Mouse (Mus musculus) liver, embryonic 13.5 days (tissue): ENCODE data around the gene Lrrc4. TPM values are rescaled to one million over a fixed set of nuclear protein-coding genes. Genes with fewer than 3 reads are reported as not detected.

Source experiments
- ATAC-seq: fragments of 200-750 bp; cut with Nextera tagmentation; 2 replicates; pipeline ENCODE4 v1.8.0; 2017; ENCODE audit warnings: low read depth, mild to moderate bottlenecking, moderate number of reproducible peaks, moderate library complexity
- DNase-seq: peaks from one replicate; pipeline ENCODE4 v3.0.0; 2022
- H3K27ac ChIP-seq: fragments of 300-500 bp; sonication (generic); 2 replicates; pipeline ENCODE4 v1.5.1; 2015; ENCODE audit warnings: moderate library complexity, mild to moderate bottlenecking, inconsistent platforms
- H3K27me3 ChIP-seq: fragments of 300-500 bp; sonication (generic); 2 replicates; pipeline ENCODE4 v1.6.1; 2015; ENCODE audit warnings: mild to moderate bottlenecking, inconsistent platforms
- H3K36me3 ChIP-seq: fragments of 300-500 bp; sonication (generic); 2 replicates; pipeline ENCODE4 v1.6.1; 2015; ENCODE audit warnings: mild to moderate bottlenecking, inconsistent platforms
- H3K4me1 ChIP-seq: fragments of 300-500 bp; sonication (generic); replicated peaks from 2 replicates; pipeline ENCODE4 v1.6.1; 2015; ENCODE audit warnings: inconsistent platforms
- H3K4me2 ChIP-seq: fragments of 300-500 bp; sonication (generic); 2 replicates; pipeline ENCODE4 v1.6.1; 2015; ENCODE audit warnings: inconsistent platforms, mild to moderate bottlenecking, moderate library complexity
- H3K4me3 ChIP-seq: fragments of 300-500 bp; sonication (generic); replicated peaks from 2 replicates; pipeline ENCODE4 v1.5.1; 2015; ENCODE audit warnings: mild to moderate bottlenecking, inconsistent platforms
- H3K9ac ChIP-seq: fragments of 300-500 bp; sonication (generic); 2 replicates; pipeline ENCODE4 v1.6.1; 2015; ENCODE audit warnings: mild to moderate bottlenecking, inconsistent platforms
- H3K9me3 ChIP-seq: fragments of 300-500 bp; sonication (generic); replicated peaks from 2 replicates; pipeline ENCODE4 v1.6.1; 2016; ENCODE audit warnings: inconsistent platforms
- WGBS: fragments of 180-500 bp; shearing (Covaris S2); methylation state at CpG from one replicate; pipeline ENCODE4 v1.1.7; 2015; ENCODE audit not compliant: insufficient replicate concordance; 5-methylcytosine and 5-hydroxymethylcytosine counted together
- polyA plus RNA-seq: library from polyadenylated mRNA; unstranded; fragments of >200 nt; fragmentation: Nextera tagmentation; extraction: Ambion mirVana; gene quantifications from 2 replicates; pipeline ENCODE4 v1.2.1, GENCODE M21; 2015

Lrrc4 gene
- polyA plus RNA-seq, 1 experiment from 2014 or later: 0.08 TPM

- no peak overlapping the region for H3K4me2 ChIP-seq
- H3K36me3 ChIP-seq: peaks cover 21% of the 10 kb centered on the region; the same call in 1 of the 2 replicates
- no peaks in the 10 kb centered on the region for H3K9me3 ChIP-seq
- ATAC-seq (peak; percentile 36; the same call in 1 of the 2 replicates), DNase-seq (no peak)
- no peaks in the 10 kb centered on the region for H3K27me3 ChIP-seq
- WGBS: 75% methylated on average over 14 of the region's 14 CpGs
- H3K4me3 ChIP-seq: no peak overlapping the region
- H3K4me1 ChIP-seq: peaks cover 13% of the 10 kb centered on the region
- H3K27ac ChIP-seq: no peak overlapping the region
- H3K9ac ChIP-seq: no peak overlapping the region
Measured at GRCm38 (mm10) chr6:28747931-28748670, 83.4 kb downstream of the Lrrc4 start.

GRCm38 (mm10) chr6:28747025-28747424 is 84.5 kb downstream of the Lrrc4 start:
- Histone ChIP-seq H3K4me2 (no peak overlapping the region), H3K4me1 (peaks cover 13% of the 10 kb centered on the region), H3K27me3 (no peaks in the 10 kb centered on the region), H3K9me3 (no peaks in the 10 kb centered on the region), H3K27ac (no peak overlapping the region), H3K36me3 (peaks cover 21% of the 10 kb centered on the region; the same call in 1 of the 2 replicates), H3K4me3 (no peak overlapping the region), H3K9ac (no peak overlapping the region)
- 79% methylated on average over 5 of the region's 5 CpGs for WGBS
- no peak for DNase-seq
- no peak for ATAC-seq

- Histone ChIP-seq H3K27me3 (no peaks in the 10 kb centered on the region), H3K27ac (no peak overlapping the region), H3K9me3 (no peaks in the 10 kb centered on the region), H3K4me1 (peaks cover 13% of the 10 kb centered on the region), H3K9ac (no peak overlapping the region), H3K4me3 (no peak overlapping the region), H3K36me3 (peaks cover 21% of the 10 kb centered on the region; the same call in 1 of the 2 replicates), H3K4me2 (no peak overlapping the region)
- ATAC-seq (no peak), DNase-seq (no peak)
- WGBS: 73% methylated on average over 7 of the region's 7 CpGs
Measured at GRCm38 (mm10) chr6:28745864-28746263, 85.7 kb downstream of the Lrrc4 start.

- H3K9ac ChIP-seq: no peak overlapping the region
- H3K4me3 ChIP-seq: no peak overlapping the region
- WGBS: 78% methylated on average over 1 of the region's 1 CpGs
- H3K36me3 ChIP-seq: peaks cover 21% of the 10 kb centered on the region; the same call in 1 of the 2 replicates
- H3K27me3 ChIP-seq: no peaks in the 10 kb centered on the region
- H3K9me3 ChIP-seq: no peaks in the 10 kb centered on the region
- ATAC-seq: no peak
- peaks cover 13% of the 10 kb centered on the region for H3K4me1 ChIP-seq
- H3K4me2 ChIP-seq: no peak overlapping the region
- DNase-seq: no peak
- H3K27ac ChIP-seq: no peak overlapping the region
Measured at GRCm38 (mm10) chr6:28743586-28743985, 88.0 kb downstream of the Lrrc4 start.

GRCm38 (mm10) chr6:28737601-28738000 is 93.9 kb downstream of the Lrrc4 start:
- peaks cover 19% of the 10 kb centered on the region for H3K4me1 ChIP-seq
- no peaks in the 10 kb centered on the region for H3K9me3 ChIP-seq
- H3K4me3 ChIP-seq: no peak overlapping the region
- no peak overlapping the region for H3K9ac ChIP-seq
- DNase-seq (no peak), ATAC-seq (no peak)
- H3K27me3 ChIP-seq: no peaks in the 10 kb centered on the region
- H3K36me3 ChIP-seq: no peaks in the 10 kb centered on the region
- H3K27ac ChIP-seq: no peak overlapping the region
- 53% methylated on average over 1 of the region's 1 CpGs for WGBS
- no peak overlapping the region for H3K4me2 ChIP-seq

- Histone ChIP-seq H3K27me3 (no peaks in the 10 kb centered on the region), H3K9me3 (no peaks in the 10 kb centered on the region), H3K4me2 (no peak overlapping the region), H3K27ac (no peak overlapping the region), H3K9ac (no peak overlapping the region), H3K36me3 (no peaks in the 10 kb centered on the region), H3K4me1 (peaks cover 22% of the 10 kb centered on the region), H3K4me3 (no peak overlapping the region)
- WGBS: 71% methylated on average over 7 of the region's 7 CpGs
- ATAC-seq (no peak), DNase-seq (no peak)
Measured at GRCm38 (mm10) chr6:28736665-28737064, 94.9 kb downstream of the Lrrc4 start.

GRCm38 (mm10) chr6:28735116-28735515 is 96.4 kb downstream of the Lrrc4 start:
- no peaks in the 10 kb centered on the region for H3K36me3 ChIP-seq
- no peak overlapping the region for H3K9ac ChIP-seq
- WGBS: 65% methylated on average over 9 of the region's 9 CpGs
- no peaks in the 10 kb centered on the region for H3K9me3 ChIP-seq
- peaks cover 30% of the 10 kb centered on the region for H3K4me1 ChIP-seq
- DNase-seq: no peak
- H3K4me2 ChIP-seq: no peak overlapping the region
- no peaks in the 10 kb centered on the region for H3K27me3 ChIP-seq
- H3K4me3 ChIP-seq: no peak overlapping the region
- H3K27ac ChIP-seq: no peak overlapping the region
- no peak for ATAC-seq

GRCm38 (mm10) chr6:28733884-28734647 is 97.5 kb downstream of the Lrrc4 start:
- DNase-seq (no peak), ATAC-seq (0 out of 2 replicates have a peak, but pooled peaks have one; percentile 15)
- no peak overlapping the region for H3K4me3 ChIP-seq
- no peak overlapping the region for H3K9ac ChIP-seq
- no peaks in the 10 kb centered on the region for H3K27me3 ChIP-seq
- no peak overlapping the region for H3K27ac ChIP-seq
- H3K36me3 ChIP-seq: no peaks in the 10 kb centered on the region
- WGBS: 73% methylated on average over 5 of the region's 5 CpGs
- H3K4me1 ChIP-seq: peaks cover 36% of the 10 kb centered on the region
- H3K4me2 ChIP-seq: no peak overlapping the region
- H3K9me3 ChIP-seq: no peaks in the 10 kb centered on the region

- H3K27me3 ChIP-seq: no peaks in the 10 kb centered on the region
- no peak overlapping the region for H3K4me3 ChIP-seq
- H3K27ac ChIP-seq: no peak overlapping the region
- H3K4me2 ChIP-seq: no peak overlapping the region
- ATAC-seq (no peak), DNase-seq (no peak)
- peaks cover 37% of the 10 kb centered on the region for H3K4me1 ChIP-seq
- no peak overlapping the region for H3K9ac ChIP-seq
- H3K36me3 ChIP-seq: no peaks in the 10 kb centered on the region
- no peaks in the 10 kb centered on the region for H3K9me3 ChIP-seq
- 75% methylated on average over 6 of the region's 6 CpGs for WGBS
Measured at GRCm38 (mm10) chr6:28731246-28731645, 100.3 kb downstream of the Lrrc4 start.

- DNase-seq: no peak
- 41% methylated on average over 2 of the region's 2 CpGs for WGBS
- H3K4me3 ChIP-seq: no peak overlapping the region
- peaks cover 33% of the 10 kb centered on the region for H3K4me1 ChIP-seq
- no peak for ATAC-seq
- no peak overlapping the region for H3K4me2 ChIP-seq
- peaks cover 9% of the 10 kb centered on the region; the same call in 1 of the 2 replicates for H3K36me3 ChIP-seq
- no peak overlapping the region for H3K9ac ChIP-seq
- no peaks in the 10 kb centered on the region for H3K27me3 ChIP-seq
- no peaks in the 10 kb centered on the region for H3K9me3 ChIP-seq
- H3K27ac ChIP-seq: no peak overlapping the region
Measured at GRCm38 (mm10) chr6:28729649-28730048, 101.9 kb downstream of the Lrrc4 start.

- no peak for ATAC-seq
- no peak overlapping the region for H3K4me2 ChIP-seq
- no peak overlapping the region for H3K4me3 ChIP-seq
- H3K4me1 ChIP-seq: peaks cover 30% of the 10 kb centered on the region
- H3K9ac ChIP-seq: no peak overlapping the region
- H3K27ac ChIP-seq: no peak overlapping the region
- no peaks in the 10 kb centered on the region for H3K27me3 ChIP-seq
- H3K9me3 ChIP-seq: no peaks in the 10 kb centered on the region
- peaks cover 9% of the 10 kb centered on the region; the same call in 1 of the 2 replicates for H3K36me3 ChIP-seq
- no peak for DNase-seq
- 54% methylated on average over 3 of the region's 3 CpGs for WGBS
Measured at GRCm38 (mm10) chr6:28729236-28729635, 102.3 kb downstream of the Lrrc4 start.
